Mouse (Mus musculus) liver, embryonic 16.5 days (tissue): ENCODE data around the gene Dupd1. TPM values are rescaled to one million over a fixed set of nuclear protein-coding genes. Genes with fewer than 3 reads are reported as not detected.
"Not testable (repeated sequence)": the region's sequence is repeated elsewhere in the genome, so short reads cannot be mapped to it uniquely, and the experiment has no call there.

ENCODE experiments used
- ATAC-seq: fragments of 200-750 bp; cut with Nextera tagmentation; 2 replicates; pipeline ENCODE4 v1.8.0; 2017; ENCODE audit warnings: low read depth, mild to moderate bottlenecking, moderate number of reproducible peaks, moderate library complexity
- H3K27ac ChIP-seq: fragments of 300-500 bp; sonication (generic); 2 replicates; pipeline ENCODE4 v1.5.1; 2014; ENCODE audit warnings: mild to moderate bottlenecking, low read length
- H3K27me3 ChIP-seq: fragments of 300-500 bp; sonication (generic); 2 replicates; pipeline ENCODE4 v1.6.1; 2014; ENCODE audit warnings: low read depth, low read length, mixed read lengths; ENCODE audit not compliant: control insufficient read depth, insufficient read depth
- H3K36me3 ChIP-seq: fragments of 300-500 bp; sonication (generic); 2 replicates; pipeline ENCODE4 v1.6.1; 2014; ENCODE audit warnings: mild to moderate bottlenecking; ENCODE audit not compliant: control insufficient read depth, insufficient read depth
- H3K4me1 ChIP-seq: fragments of 300-500 bp; sonication (generic); 2 replicates; pipeline ENCODE4 v1.6.1; 2014; ENCODE audit warnings: low read depth, low read length, mixed read lengths; ENCODE audit not compliant: control insufficient read depth
- H3K4me2 ChIP-seq: fragments of 300-500 bp; sonication (generic); 2 replicates; pipeline ENCODE4 v1.6.1; 2014; ENCODE audit warnings: low read depth, low read length, mixed read lengths
- H3K4me3 ChIP-seq: fragments of 300-500 bp; sonication (generic); 2 replicates; pipeline ENCODE4 v1.5.1; 2014; ENCODE audit warnings: low read depth, mild to moderate bottlenecking, low read length
- H3K9ac ChIP-seq: fragments of 300-500 bp; sonication (generic); 2 replicates; pipeline ENCODE4 v1.6.1; 2014; ENCODE audit warnings: low read depth, low read length
- H3K9me3 ChIP-seq: fragments of 300-500 bp; sonication (generic); replicated peaks from 2 replicates; pipeline ENCODE4 v1.6.1; 2016; ENCODE audit warnings: low read length; ENCODE audit not compliant: control insufficient read depth
- whole genome bisulfite sequencing: fragments of 180-500 bp; shearing (Covaris S2); extraction: QIAGEN DNeasy Blood & Tissue Kit; methylation state at CpG from one replicate; pipeline ENCODE4 v1.1.7; 2014; ENCODE audit not compliant: insufficient replicate concordance; 5-methylcytosine and 5-hydroxymethylcytosine counted together
- polyA plus RNA-seq: library from polyadenylated mRNA; unstranded; fragments of >200 nt; fragmentation: Nextera tagmentation; extraction: Ambion mirVana; gene quantifications from 2 replicates; pipeline ENCODE4 v1.2.1, GENCODE M21; 2015

The Dupd1 gene
- polyA plus RNA-seq, 1 experiment from 2014 or later = 0.27 TPM

DNA sequence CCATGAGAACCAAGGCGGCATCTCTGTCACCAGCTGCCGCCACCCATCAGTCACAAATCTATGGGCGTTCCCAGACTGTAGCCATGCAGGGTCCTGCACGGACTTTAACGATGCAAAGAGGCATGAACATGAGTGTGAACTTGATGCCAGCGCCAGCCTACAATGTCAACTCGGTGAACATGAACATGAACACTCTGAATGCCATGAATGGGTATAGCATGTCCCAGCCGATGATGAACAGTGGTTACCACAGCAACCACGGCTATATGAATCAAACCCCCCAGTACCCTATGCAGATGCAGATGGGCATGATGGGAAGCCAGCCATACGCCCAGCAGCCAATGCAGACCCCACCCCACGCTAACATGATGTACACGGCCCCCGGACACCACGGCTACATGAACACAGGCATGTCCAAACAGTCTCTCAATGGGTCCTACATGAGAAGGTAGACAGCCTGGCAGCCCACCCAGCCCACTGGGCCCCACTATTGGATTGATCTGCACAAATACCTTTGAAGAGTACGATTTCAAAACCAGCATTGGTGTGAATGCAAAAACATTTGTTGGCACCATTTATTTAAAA lies 43.9 kb downstream of the Dupd1 start:
- H3K9me3 ChIP-seq, H3K4me2 ChIP-seq, H3K27ac ChIP-seq, H3K36me3 ChIP-seq, H3K4me3 ChIP-seq, ATAC-seq, H3K9ac ChIP-seq, H3K4me1 ChIP-seq, H3K27me3 ChIP-seq: not testable (repeated sequence)
- WGBS = 80% methylated on average over 15 of the region's 15 CpGs

DNA sequence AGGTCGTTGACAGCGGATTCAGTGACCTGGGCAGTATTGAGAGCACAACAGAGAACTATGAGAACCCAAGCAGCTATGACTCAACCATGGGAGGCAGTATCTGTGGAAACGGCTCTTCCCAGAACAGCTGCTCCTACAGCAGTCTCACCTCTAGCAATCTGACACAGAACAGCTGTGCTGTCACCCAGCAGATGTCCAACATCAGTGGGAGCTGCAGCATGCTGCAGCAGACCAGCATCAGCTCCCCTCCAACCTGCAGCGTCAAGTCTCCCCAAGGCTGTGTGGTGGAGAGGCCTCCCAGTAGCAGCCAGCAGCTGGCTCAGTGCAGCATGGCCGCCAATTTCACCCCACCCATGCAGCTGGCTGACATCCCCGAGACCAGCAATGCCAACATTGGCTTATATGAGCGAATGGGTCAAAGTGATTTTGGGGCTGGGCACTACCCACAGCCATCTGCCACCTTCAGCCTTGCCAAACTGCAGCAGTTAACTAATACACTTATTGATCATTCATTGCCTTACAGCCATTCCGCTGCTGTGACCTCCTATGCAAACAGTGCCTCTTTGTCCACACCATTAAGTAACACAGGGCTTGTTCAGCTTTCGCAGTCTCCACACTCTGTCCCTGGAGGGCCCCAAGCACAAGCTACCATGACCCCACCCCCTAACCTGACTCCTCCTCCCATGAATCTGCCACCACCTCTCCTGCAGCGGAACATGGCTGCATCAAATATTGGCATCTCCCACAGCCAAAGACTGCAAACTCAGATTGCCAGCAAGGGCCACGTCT lies 44.5 kb downstream of the Dupd1 start:
- no peaks in the 10 kb centered on the region for H3K9me3 ChIP-seq
- no peaks in the 10 kb centered on the region for H3K36me3 ChIP-seq
- H3K27ac ChIP-seq = no peak overlapping the region
- peaks cover 2% of the 10 kb centered on the region; the same call in 1 of the 2 replicates for H3K4me1 ChIP-seq
- WGBS = 72% methylated on average over 11 of the region's 11 CpGs
- H3K27me3 ChIP-seq = no peaks in the 10 kb centered on the region
- H3K9ac ChIP-seq = no peak overlapping the region
- H3K4me2 ChIP-seq = no peak overlapping the region
- peak; percentile 67 for ATAC-seq
- no peak overlapping the region for H3K4me3 ChIP-seq

DNA sequence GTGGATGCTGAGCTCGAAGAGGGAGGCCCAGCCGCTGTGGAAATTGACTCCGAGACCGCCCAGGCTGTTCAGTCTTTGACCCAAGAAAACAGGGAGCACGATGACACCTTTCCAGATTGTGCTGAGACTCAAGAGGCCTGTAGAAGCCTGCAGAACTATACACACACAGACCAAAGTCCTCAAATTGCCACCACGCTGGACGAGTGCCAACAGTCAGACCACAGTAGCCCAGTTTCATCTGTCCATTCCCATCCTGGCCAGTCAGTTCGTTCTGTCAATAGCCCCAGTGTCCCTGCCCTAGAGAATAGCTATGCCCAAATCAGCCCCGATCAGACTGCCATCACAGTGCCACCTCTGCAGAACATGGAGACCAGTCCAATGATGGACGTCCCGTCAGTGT lies 45.2 kb downstream of the Dupd1 start:
- 0 out of 2 replicates have a peak, but pooled peaks have one; percentile 32 for ATAC-seq
- no peaks in the 10 kb centered on the region for H3K36me3 ChIP-seq

DNA sequence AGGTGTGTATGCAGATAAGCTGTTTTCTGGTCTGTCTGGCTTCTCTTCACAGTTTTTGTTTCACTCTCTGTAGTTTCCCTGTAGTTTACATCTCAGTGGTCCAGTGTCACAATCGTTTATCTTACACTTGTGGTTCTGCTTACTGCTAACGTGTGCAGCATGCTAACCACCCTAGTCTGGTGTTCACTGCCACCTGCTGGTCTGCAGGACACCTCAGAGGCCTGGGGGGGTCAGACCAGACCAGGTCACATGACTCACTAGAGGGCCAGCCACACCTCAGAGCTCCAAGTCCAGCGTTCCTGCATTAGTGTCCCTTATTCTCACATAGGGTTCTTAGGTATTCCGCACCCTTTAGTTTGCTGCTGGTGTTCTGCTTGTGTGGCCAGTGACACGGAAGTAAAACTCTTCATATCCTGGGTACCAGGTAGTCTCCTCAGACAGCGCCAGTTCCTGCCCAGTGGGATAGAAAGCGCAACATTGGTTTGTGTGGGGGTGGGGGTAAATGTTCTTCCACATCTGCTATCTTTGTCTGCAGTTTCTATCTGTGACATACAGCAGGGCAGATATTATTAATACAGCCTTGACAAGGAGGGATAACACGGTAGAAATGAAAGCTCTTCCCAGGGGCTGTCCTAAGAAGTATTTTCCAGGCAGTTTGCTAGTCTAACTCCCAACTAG lies 51.8 kb downstream of the Dupd1 start:
- Histone ChIP-seq H3K27me3 (no peaks in the 10 kb centered on the region), H3K9ac (no peak overlapping the region), H3K36me3 (no peaks in the 10 kb centered on the region), H3K4me1 (peaks cover 3% of the 10 kb centered on the region; the same call in 1 of the 2 replicates), H3K27ac (no peak overlapping the region), H3K4me3 (no peak overlapping the region), H3K4me2 (no peak overlapping the region), H3K9me3 (no peaks in the 10 kb centered on the region)
- ATAC-seq = peak; percentile 64; the same call in 1 of the 2 replicates
- WGBS = 47% methylated on average over 8 of the region's 8 CpGs

More for the DNA sequence above, 45.2 kb downstream of the Dupd1 start:
- H3K4me2 ChIP-seq = no peak overlapping the region
- WGBS = 77% methylated on average over 11 of the region's 11 CpGs
- no peak overlapping the region for H3K4me3 ChIP-seq
- H3K27ac ChIP-seq = no peak overlapping the region
- no peaks in the 10 kb centered on the region for H3K9me3 ChIP-seq
- peaks cover 2% of the 10 kb centered on the region; the same call in 1 of the 2 replicates for H3K4me1 ChIP-seq
- H3K9ac ChIP-seq = no peak overlapping the region
- no peaks in the 10 kb centered on the region for H3K27me3 ChIP-seq

DNA sequence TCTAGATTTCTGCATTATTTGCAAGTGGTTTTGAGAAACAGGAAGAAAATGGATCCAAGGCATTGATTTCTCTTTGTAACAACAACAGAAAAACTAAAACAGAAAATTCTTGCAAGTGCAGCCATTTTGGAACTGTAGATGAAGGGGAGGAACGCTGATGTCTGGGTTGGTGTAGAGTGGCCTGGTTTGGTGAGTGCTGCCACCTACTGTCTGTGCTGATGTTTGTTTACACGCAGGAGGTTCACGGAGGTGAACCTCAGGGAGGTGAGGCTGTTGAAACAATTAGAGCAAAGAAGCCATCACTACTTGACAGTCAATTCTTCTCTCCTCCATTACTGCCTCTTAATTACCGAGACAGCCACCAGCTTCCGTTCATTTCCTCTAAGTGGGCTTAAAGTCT lies 54.7 kb downstream of the Dupd1 start:
- Histone ChIP-seq H3K27me3 (no peaks in the 10 kb centered on the region), H3K4me3 (no peak overlapping the region), H3K27ac (no peak overlapping the region), H3K36me3 (no peaks in the 10 kb centered on the region), H3K9me3 (no peaks in the 10 kb centered on the region), H3K4me1 (peaks cover 3% of the 10 kb centered on the region; the same call in 1 of the 2 replicates), H3K9ac (no peak overlapping the region), H3K4me2 (no peak overlapping the region)
- peak; percentile 55; the same call in 1 of the 2 replicates for ATAC-seq
- WGBS = 32% methylated on average over 5 of the region's 5 CpGs

DNA sequence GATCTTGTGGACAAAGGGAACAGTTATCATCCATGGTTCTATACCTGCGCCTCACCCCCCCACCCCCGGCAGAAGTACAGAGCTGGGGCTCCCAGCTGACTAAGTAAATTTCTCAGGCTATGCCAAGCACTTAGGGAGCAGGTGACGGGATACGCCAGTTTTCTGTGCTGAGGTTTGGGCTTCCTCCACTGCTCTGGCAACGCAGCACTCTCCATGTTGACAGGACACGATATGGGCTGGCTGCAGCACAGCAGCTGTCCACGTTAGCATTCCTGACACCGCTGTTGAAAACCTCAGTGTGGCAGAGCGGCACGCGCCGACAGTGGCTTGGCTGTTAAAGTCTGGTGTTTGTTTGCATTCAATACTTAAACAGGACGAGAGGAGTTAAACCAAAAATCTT lies 55.2 kb downstream of the Dupd1 start:
- Histone ChIP-seq H3K27ac (no peak overlapping the region), H3K27me3 (no peaks in the 10 kb centered on the region), H3K4me3 (no peak overlapping the region), H3K4me1 (peaks cover 3% of the 10 kb centered on the region; the same call in 1 of the 2 replicates), H3K36me3 (no peaks in the 10 kb centered on the region), H3K9me3 (no peaks in the 10 kb centered on the region), H3K9ac (no peak overlapping the region), H3K4me2 (no peak overlapping the region)
- no peak for ATAC-seq
- 81% methylated on average over 13 of the region's 13 CpGs for WGBS

DNA sequence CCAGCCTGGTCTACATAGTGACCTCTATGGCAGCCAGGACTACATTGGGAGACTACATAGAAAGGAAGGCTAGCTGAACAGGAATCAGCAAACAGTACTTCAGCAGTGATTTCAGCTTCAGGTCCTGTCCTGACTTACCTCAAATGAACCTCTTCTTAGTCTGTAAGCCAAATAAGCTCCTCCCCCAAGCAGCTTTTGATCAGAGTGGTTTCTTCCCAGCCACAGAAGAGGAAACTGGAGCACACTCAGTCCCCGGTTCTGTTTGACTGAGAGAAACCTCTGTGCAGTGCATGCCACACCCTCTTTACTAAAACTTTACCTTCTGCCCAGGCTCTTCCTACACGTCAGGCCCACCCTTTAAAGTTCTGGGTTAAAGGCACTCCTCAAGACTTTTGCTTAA lies 60.6 kb downstream of the Dupd1 start:
- Histone ChIP-seq H3K27ac (no peak overlapping the region), H3K27me3 (no peaks in the 10 kb centered on the region), H3K4me2 (no peak overlapping the region), H3K9me3 (no peaks in the 10 kb centered on the region), H3K4me1 (no peaks in the 10 kb centered on the region), H3K4me3 (no peak overlapping the region), H3K36me3 (no peaks in the 10 kb centered on the region), H3K9ac (no peak overlapping the region)
- ATAC-seq = no peak
- WGBS = 26% methylated on average over 2 of the region's 2 CpGs

DNA sequence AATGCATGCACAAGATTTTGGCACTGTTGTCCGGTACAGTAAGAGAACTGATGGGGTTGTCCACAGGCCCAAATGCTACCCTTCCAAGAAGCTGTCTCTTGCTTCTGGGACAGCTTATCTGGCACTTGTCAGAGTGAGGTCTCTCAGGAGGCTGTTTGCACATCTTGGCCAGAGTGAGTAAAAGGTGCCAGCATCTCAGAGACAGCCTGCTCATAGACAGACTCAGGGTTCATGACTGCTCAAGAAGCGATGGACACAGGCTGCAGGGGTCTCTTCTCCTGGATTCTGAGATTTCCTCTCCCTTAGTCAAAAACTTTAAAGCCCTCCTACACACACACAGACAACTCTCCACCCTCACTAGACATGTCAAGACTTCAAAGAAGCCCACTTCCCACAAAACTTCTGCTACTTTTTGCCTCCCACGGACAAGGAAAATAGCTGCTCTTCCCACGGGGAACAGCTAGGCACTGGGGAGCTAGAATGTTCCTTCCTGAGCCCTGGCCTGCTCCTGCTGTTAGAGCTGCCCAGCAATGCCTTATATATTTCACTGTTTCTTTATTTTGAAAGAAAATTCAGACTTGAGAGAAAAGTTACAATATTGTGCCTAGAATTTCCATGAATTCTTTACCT lies 73.5 kb downstream of the Dupd1 start:
- H3K9ac ChIP-seq = no peak overlapping the region
- 68% methylated on average over 4 of the region's 4 CpGs for WGBS
- no peak for ATAC-seq
- H3K4me1 ChIP-seq = no peaks in the 10 kb centered on the region
- H3K36me3 ChIP-seq = no peaks in the 10 kb centered on the region
- H3K4me3 ChIP-seq = no peak overlapping the region
- H3K27ac ChIP-seq = no peak overlapping the region
- H3K27me3 ChIP-seq = no peaks in the 10 kb centered on the region
- no peaks in the 10 kb centered on the region for H3K9me3 ChIP-seq
- no peak overlapping the region for H3K4me2 ChIP-seq
